Mouse (Mus musculus) bone marrow macrophage, adult 2 months (primary cell): ENCODE measurements around the gene Phf8.

Experiments used
- CTCF ChIP-seq: IDR thresholded peaks from 2 replicates; pipeline ENCODE4 v1.5.1; 2012; ENCODE audit warnings: low read depth, mild to moderate bottlenecking, low read length, moderate library complexity
- POLR2A ChIP-seq: IDR thresholded peaks from 2 replicates; pipeline ENCODE4 v1.6.1; 2012; ENCODE audit warnings: mild to moderate bottlenecking, low read depth, low read length, borderline replicate concordance

DNA sequence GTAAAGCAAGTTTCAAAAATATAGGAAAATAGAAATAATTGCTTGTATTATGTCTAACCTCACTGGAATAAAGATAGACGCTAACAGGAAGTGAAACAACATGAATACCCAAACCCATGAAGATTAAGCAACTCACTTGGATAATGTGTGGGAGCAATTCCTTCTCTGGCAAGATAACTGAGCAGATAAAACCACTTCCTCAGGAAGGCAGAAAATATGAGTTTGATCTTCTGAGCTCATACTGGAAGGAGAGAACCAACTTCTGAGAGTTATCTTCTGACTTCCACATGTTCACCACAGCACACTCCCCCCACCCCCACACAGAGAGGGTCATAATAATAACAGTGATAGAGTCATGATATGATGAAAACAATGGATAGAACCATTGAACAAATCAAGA is 23.9 kb upstream of the Phf8 start:
- TF ChIP-seq CTCF, result no peak
- no peak for TF ChIP-seq POLR2A
